Mouse (Mus musculus): ENCODE results near the gene Lce1g. TPM values are rescaled to one million over a fixed set of nuclear protein-coding genes. Genes with fewer than 3 reads are reported as not detected.

The Lce1g gene
- polyA plus RNA-seq (2012; rRNA removed) = not detected in 2 replicates

GRCm38 (mm10) chr3:92752238-92752637 lies at the start of gene Lce1g:
TSS of gene Lce1g (minus strand) at chr3:92752338.

GRCm38 (mm10) chr3:92790414-92790813 lies 38.3 kb upstream of the Lce1g start, which contains the start of gene Lce1j:
TSS of gene Lce1j (minus strand) at chr3:92790514.

GRCm38 (mm10) chr3:92778799-92779198 lies 26.7 kb upstream of the Lce1g start, which contains the start of gene Lce1i:
TSS of gene Lce1i (minus strand) at chr3:92778899.

GRCm38 (mm10) chr3:92764965-92765364 lies 12.8 kb upstream of the Lce1g start, which contains the start of gene Lce1h:
TSS of gene Lce1h (minus strand) at chr3:92765065.

GRCm38 (mm10) chr3:92738996-92739395 lies 13.1 kb downstream of the Lce1g start, which contains the start of gene Gm38119:
TSS of gene Gm38119 (minus strand) at chr3:92739096.

GRCm38 (mm10) chr3:92720250-92720649 lies 31.9 kb downstream of the Lce1g start, which contains the start of gene Lce1f:
TSS of gene Lce1f (minus strand) at chr3:92720350.

GRCm38 (mm10) chr3:92708974-92709373 lies 43.2 kb downstream of the Lce1g start, which contains the start of gene Lce1e:
TSS of gene Lce1e (minus strand) at chr3:92709074.

Other genes starting within 250 kb of the Lce1g start
- gene 2310046K23Rik, start 217.8 kb downstream of the Lce1g start, polyA plus RNA-seq (2012; rRNA removed) = not detected in 2 replicates
- gene Ivl, start 178.6 kb downstream of the Lce1g start, polyA plus RNA-seq (2012; rRNA removed) = 0.05 TPM in 1 of 2 replicates, not detected in the other
- not detected in 2 replicates for gene Smcp, start 163.3 kb downstream of the Lce1g start, polyA plus RNA-seq (2012; rRNA removed)
- not detected in 2 replicates for gene 2210017I01Rik, start 144.8 kb downstream of the Lce1g start, polyA plus RNA-seq (2012; rRNA removed)
- not detected in 2 replicates for gene Lce6a, start 130.7 kb downstream of the Lce1g start, polyA plus RNA-seq (2012; rRNA removed)
- gene Lce1a1, start 104.0 kb downstream of the Lce1g start, polyA plus RNA-seq (2012; rRNA removed) = not detected in 2 replicates
- not detected in 2 replicates for gene Lce1b, start 95.4 kb downstream of the Lce1g start, polyA plus RNA-seq (2012; rRNA removed)
- not detected in 2 replicates for gene Lce1a2, start 82.0 kb downstream of the Lce1g start, polyA plus RNA-seq (2012; rRNA removed)
- gene Lce1c, start 73.1 kb downstream of the Lce1g start, polyA plus RNA-seq (2012; rRNA removed) = not detected in 2 replicates
- gene Lce1d, start 65.1 kb downstream of the Lce1g start, polyA plus RNA-seq (2012; rRNA removed) = not detected in 2 replicates
- not detected in 2 replicates for gene Lce1e, start 43.3 kb downstream of the Lce1g start, polyA plus RNA-seq (2012; rRNA removed)
- gene Lce1f, start 32.0 kb downstream of the Lce1g start, polyA plus RNA-seq (2012; rRNA removed) = not detected in 2 replicates
- gene Gm38119, start 13.2 kb downstream of the Lce1g start, polyA plus RNA-seq (2012; rRNA removed) = not detected in 2 replicates
- not detected in 2 replicates for gene Lce1h, start 12.7 kb upstream of the Lce1g start, polyA plus RNA-seq (2012; rRNA removed)
- not detected in 2 replicates for gene Lce1i, start 26.6 kb upstream of the Lce1g start, polyA plus RNA-seq (2012; rRNA removed)
- gene Lce1j, start 38.2 kb upstream of the Lce1g start, polyA plus RNA-seq (2012; rRNA removed) = not detected in 2 replicates
- not detected in 2 replicates for gene Lce1k, start 55.6 kb upstream of the Lce1g start, polyA plus RNA-seq (2012; rRNA removed)
- gene Kprp, start 74.9 kb upstream of the Lce1g start, polyA plus RNA-seq (2012; rRNA removed) = not detected in 2 replicates
- not detected in 2 replicates for gene Lce1l, start 98.9 kb upstream of the Lce1g start, polyA plus RNA-seq (2012; rRNA removed)
- not detected in 2 replicates for gene 2310050C09Rik, start 117.9 kb upstream of the Lce1g start, polyA plus RNA-seq (2012; rRNA removed)
- gene Lce3a, start 173.9 kb upstream of the Lce1g start, polyA plus RNA-seq (2012; rRNA removed) = not detected in 2 replicates
- not detected in 2 replicates for gene Lce3b, start 180.6 kb upstream of the Lce1g start, polyA plus RNA-seq (2012; rRNA removed)
- not detected in 2 replicates for gene Lce3c, start 192.1 kb upstream of the Lce1g start, polyA plus RNA-seq (2012; rRNA removed)
- gene Lce3d, start 205.1 kb upstream of the Lce1g start, polyA plus RNA-seq (2012; rRNA removed) = not detected in 2 replicates
- not detected in 2 replicates for gene Lce3e, start 214.7 kb upstream of the Lce1g start, polyA plus RNA-seq (2012; rRNA removed)
- gene Lce3f, start 239.9 kb upstream of the Lce1g start, polyA plus RNA-seq (2012; rRNA removed) = not detected in 2 replicates